Mouse (Mus musculus): ENCODE data around the gene Psmb1. TPM values are rescaled to one million over a fixed set of nuclear protein-coding genes. Genes with fewer than 3 reads are reported as not detected.

Psmb1 gene
- total RNA-seq, 1 experiment from 2014 or later = 123 TPM

Other genes starting within 250 kb of the Psmb1 start
- gene Dll1, start 122.9 kb downstream of the Psmb1 start, total RNA-seq (2017) = 1.2 and 1.4 TPM in 2 replicates
- gene Fam120b, start 103.5 kb downstream of the Psmb1 start, total RNA-seq (2017) = 44.9 and 50.6 TPM in 2 replicates
- gene Tbp, start 137 bp upstream of the Psmb1 start, total RNA-seq (2017) = 51.9 and 63.9 TPM in 2 replicates
- 43.8 and 57.3 TPM in 2 replicates for gene Pdcd2, start 27.6 kb upstream of the Psmb1 start, total RNA-seq (2017)
- 21.0 and 22.5 TPM in 2 replicates for gene Prdm9, start 64.6 kb upstream of the Psmb1 start, total RNA-seq (2017)
- gene Chd1, start 205.2 kb upstream of the Psmb1 start, total RNA-seq (2017) = 104 and 114 TPM in 2 replicates

Data from neutrophil, adult 5-6 weeks (primary cell).